Mouse (Mus musculus): ENCODE measurements around the gene Dkk3. TPM values are rescaled to one million over a fixed set of nuclear protein-coding genes. Genes with fewer than 3 reads are reported as not detected.

Gene Dkk3
- polyA plus RNA-seq, 1 experiment = not detected

DNA sequence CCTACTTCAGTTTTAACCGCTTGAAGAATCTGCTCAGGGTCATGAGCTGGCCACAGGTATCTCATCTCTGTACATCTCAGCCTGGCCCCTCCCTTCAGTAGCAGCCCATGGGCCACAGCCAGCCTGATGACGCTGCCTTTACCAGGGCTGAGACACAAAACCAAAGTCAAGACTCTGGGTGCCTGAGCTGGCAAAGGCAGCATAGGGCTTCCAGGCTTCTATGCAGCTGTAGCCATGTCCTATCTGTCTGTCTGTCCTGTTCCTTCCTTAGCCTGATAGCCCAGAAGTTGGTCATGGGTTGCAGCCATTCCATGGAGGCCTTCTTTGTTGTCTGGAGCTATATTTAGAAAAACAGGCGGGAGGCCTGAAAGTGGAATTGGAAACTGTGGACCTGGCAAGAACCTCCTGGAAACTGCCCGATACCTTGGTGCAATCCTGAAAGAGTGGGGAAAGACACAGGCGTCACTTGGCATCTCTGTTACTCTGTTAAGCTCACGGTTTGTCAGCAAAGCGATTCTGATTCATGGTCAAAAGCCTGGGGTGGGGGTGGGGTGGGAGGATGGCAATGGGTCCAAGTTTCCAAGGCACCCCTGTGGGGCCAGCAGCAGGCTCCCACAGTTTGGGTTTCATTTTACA is 33.1 kb downstream of the Dkk3 start:
- no peak for TF ChIP-seq GATA1 (IDR thresholded peaks at IDR 0.05; ENCODE audit: low read length)

DNA sequence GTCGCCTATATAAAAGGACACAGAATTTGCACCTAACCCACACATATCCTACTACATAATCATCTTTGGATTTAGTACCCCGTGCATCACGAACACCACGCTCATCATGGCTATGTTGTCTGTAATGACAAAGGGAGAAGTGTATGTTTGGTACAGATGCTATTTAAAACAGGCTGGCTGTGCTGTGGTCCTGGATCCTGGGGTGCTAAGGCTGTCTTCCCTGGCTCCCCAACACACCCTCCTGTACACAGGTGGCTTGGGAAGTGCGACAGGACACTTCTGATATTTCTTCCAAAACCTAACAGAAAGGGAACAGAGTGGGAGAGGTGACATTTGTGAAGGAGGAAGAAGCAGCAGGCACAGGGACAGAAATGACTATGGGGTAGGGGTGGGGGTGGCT is 35.2 kb downstream of the Dkk3 start:
- no peak for TF ChIP-seq GATA1 (IDR thresholded peaks at IDR 0.05; ENCODE audit: low read length)

DNA sequence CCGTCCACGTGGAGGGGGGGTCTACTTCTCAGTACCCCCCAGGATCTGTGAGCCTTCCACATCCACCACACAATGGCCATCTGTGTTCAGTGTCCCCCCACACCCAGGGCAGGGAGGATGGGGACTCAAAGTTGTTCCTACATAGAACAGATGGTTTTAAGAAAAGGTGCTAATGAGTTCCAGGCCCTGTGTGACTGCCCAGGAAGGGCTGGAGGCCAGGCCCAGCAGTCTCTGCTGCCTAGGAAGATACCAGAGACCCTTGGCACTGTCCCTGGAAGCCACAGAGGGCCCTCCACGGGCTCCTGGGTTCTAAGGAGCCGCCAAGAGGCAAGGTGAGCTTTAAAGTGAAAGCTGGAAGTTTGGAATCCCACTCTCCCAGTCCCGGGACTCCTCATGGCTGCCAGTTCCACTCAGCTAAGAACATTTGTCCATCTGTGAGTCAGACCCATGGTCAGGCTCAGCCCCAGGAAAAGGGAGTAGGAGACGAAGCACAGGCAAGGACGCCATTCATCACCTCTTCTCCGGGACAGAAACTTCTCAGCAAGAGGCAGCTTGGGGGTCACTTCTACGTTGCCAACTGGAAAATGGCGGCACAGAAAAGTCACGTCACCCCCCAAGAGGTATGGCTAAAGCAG is 36.9 kb downstream of the Dkk3 start:
- no peak for TF ChIP-seq GATA1 (IDR thresholded peaks at IDR 0.05; ENCODE audit: low read length)

GRCm38 (mm10) chr7:112120861-112121810 is 37.7 kb downstream of the Dkk3 start:
- no peak for TF ChIP-seq GATA1 (IDR thresholded peaks at IDR 0.05; ENCODE audit: low read length)

- no peak for TF ChIP-seq GATA1 (IDR thresholded peaks at IDR 0.05; ENCODE audit: low read length)
Measured at GRCm38 (mm10) chr7:112119248-112119647, 39.6 kb downstream of the Dkk3 start.

- no peak for TF ChIP-seq GATA1 (IDR thresholded peaks at IDR 0.05; ENCODE audit: low read length)
Measured at GRCm38 (mm10) chr7:112118086-112118485, 40.8 kb downstream of the Dkk3 start.

GRCm38 (mm10) chr7:112117501-112117900 is 41.4 kb downstream of the Dkk3 start:
- no peak for TF ChIP-seq GATA1 (IDR thresholded peaks at IDR 0.05; ENCODE audit: low read length)

DNA sequence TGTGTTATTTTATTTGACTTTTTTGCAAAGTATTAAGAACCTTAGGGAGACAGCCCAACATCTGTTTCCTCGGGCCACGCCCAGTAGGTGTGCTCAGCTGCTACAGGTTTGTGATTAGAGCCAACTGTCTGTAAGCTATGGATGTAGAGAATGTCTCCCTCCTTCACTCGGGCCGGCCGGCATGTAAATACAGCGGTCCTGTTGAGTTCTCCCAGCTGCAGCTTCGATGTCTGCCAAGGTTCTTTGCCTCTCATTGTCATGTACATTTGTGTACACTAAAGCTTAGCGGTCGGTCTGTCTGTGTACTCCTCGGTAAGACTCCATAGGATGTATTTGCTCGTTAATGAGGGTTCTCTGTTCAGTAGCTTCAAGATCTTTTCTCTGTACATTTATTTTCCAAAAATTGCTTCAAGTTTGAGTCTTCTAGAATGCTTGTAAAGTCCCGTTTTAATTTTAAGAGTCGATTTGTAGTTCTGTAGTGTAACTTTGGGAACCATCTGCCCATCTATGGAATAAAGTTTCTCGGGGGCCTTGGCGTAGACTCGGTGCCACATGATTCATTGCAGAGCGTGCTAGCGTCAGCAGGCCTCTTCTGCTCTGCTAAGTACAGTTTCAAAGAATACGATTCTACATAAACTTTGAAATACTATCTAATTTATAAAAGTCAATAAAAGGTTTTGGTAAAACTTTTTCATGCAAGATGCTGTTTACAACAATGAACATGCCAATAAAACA is 48.1 kb downstream of the Dkk3 start:
- no peak for TF ChIP-seq GATA1 (IDR thresholded peaks at IDR 0.05; ENCODE audit: low read length)

- TF ChIP-seq GATA1 (IDR thresholded peaks at IDR 0.05; ENCODE audit: low read length) = no peak
Measured at GRCm38 (mm10) chr7:112108757-112109156, 50.1 kb downstream of the Dkk3 start.

DNA sequence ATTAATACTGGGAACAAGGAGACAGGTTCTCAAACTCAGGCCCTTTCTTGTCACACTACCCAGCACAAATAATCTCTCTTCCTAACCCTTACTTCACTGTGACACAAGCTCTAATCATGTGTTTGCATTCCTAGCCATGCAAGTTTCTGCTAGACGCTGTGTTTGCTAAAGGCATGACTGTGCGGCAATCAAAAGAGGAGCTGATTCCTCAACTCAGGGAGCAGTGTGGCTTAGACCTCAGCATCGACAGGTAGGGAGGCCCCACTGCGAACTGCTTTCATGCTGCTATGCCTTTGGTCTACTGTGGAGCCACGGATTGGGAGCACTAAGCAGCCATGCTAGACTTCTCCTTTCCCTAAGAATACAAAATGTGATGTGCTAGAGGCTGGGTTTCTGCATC is 55.0 kb downstream of the Dkk3 start:
- no peak for TF ChIP-seq GATA1 (IDR thresholded peaks at IDR 0.05; ENCODE audit: low read length)

- TF ChIP-seq GATA1 (IDR thresholded peaks at IDR 0.05; ENCODE audit: low read length) = no peak
Measured at GRCm38 (mm10) chr7:112102933-112103332, 55.9 kb downstream of the Dkk3 start.

GRCm38 (mm10) chr7:112100887-112101286 is 58.0 kb downstream of the Dkk3 start:
- no peak for TF ChIP-seq GATA1 (IDR thresholded peaks at IDR 0.05; ENCODE audit: low read length)

DNA sequence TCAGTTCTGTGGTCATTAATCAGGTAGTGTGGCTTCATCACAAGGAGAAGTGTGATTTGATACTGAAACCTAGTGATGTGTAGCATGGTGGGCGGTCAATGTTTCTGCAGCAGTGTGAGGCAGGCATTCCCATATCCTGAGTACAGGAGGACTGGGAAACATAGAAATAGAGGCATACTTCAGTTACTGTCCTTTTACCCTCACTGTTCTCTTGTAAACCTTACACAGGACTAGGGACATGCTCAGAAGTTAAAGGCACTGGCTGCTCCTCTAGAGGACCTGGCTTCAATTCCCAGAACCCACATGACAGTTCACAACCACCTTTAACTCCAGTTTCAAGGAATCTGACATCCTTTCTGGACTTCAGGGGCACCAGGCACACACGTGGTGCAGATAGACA is 72.7 kb downstream of the Dkk3 start:
- TF ChIP-seq GATA1 (IDR thresholded peaks at IDR 0.05; ENCODE audit: low read length) = no peak

GRCm38 (mm10) chr7:112085062-112085461 is 73.8 kb downstream of the Dkk3 start:
- TF ChIP-seq GATA1 (IDR thresholded peaks at IDR 0.05; ENCODE audit: low read length) = no peak

GRCm38 (mm10) chr7:112084222-112084621 is 74.6 kb downstream of the Dkk3 start:
- TF ChIP-seq GATA1 (IDR thresholded peaks at IDR 0.05; ENCODE audit: low read length) = no peak

DNA sequence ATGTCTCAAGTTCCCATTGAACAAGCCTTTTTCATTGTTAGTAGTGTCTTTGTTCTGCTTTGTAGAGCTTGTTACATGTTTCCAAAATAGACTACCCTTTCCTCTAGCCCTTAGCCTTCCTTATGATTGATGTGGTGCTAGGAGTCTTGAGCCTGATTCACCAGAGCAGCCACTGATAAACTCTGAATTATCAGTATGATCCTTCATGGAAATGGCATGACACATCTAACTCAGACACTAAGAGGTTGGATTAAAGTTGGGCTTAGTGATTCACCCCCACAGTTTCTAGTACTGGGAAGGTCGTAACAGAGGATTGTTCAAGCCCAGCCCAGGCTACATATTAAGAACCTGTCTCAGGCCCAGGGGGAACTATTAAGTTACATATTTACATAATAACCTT is 76.2 kb downstream of the Dkk3 start:
- TF ChIP-seq GATA1 (IDR thresholded peaks at IDR 0.05; ENCODE audit: low read length) = no peak

Data from G1E-ER4 (cell line).